Mouse (Mus musculus) left cerebral cortex, adult 9 months (tissue): Measurements from ENCODE around the gene Wbp4.
A peak's percentile ranks its signal among the peaks of the same experiment; 100 is the strongest.
"Not testable (repeated sequence)": the region's sequence is repeated elsewhere in the genome, so short reads cannot be mapped to it uniquely, and the experiment has no call there.

Experiments used
- DNase-seq, 2 experiments: peaks; one replicate each; pipeline ENCODE4 v3.0.0; 2022; ENCODE audit warnings: low spot score in 2 of 2

Gene Wbp4

GRCm38 (mm10) chr14:79481339-79482151, at the start of gene Wbp4:
TSS of gene Wbp4 (minus strand) at chr14:79481520.
- peak; percentile 90 to 97 for DNase-seq

GRCm38 (mm10) chr14:79530761-79531160, 49.4 kb upstream of the Wbp4 start:
- DNase-seq = no peak

GRCm38 (mm10) chr14:79529581-79530554, 48.5 kb upstream of the Wbp4 start:
- DNase-seq = no peak

- no peak for DNase-seq
Observed at GRCm38 (mm10) chr14:79527704-79528103, 46.4 kb upstream of the Wbp4 start.

- DNase-seq = not testable (repeated sequence)
Observed at GRCm38 (mm10) chr14:79526106-79526505, 44.8 kb upstream of the Wbp4 start.

GRCm38 (mm10) chr14:79522387-79522786, 41.1 kb upstream of the Wbp4 start:
- DNase-seq = no peak

- no peak for DNase-seq
Observed at GRCm38 (mm10) chr14:79521471-79522117, 40.3 kb upstream of the Wbp4 start.

- DNase-seq = no peak
Observed at GRCm38 (mm10) chr14:79521056-79521455, 39.7 kb upstream of the Wbp4 start.

- no peak for DNase-seq
Observed at GRCm38 (mm10) chr14:79520612-79521011, 39.3 kb upstream of the Wbp4 start.

GRCm38 (mm10) chr14:79519663-79519975, 38.3 kb upstream of the Wbp4 start:
- DNase-seq = no peak

GRCm38 (mm10) chr14:79518761-79519662, 37.7 kb upstream of the Wbp4 start:
- no peak for DNase-seq

GRCm38 (mm10) chr14:79518123-79518522, 36.8 kb upstream of the Wbp4 start:
- no peak for DNase-seq

- DNase-seq = no peak
Observed at GRCm38 (mm10) chr14:79517185-79517740, 35.9 kb upstream of the Wbp4 start.

- no peak for DNase-seq
Observed at GRCm38 (mm10) chr14:79516751-79517150, 35.4 kb upstream of the Wbp4 start.

GRCm38 (mm10) chr14:79516243-79516610, 34.9 kb upstream of the Wbp4 start:
- no peak for DNase-seq

GRCm38 (mm10) chr14:79515511-79516242, 34.4 kb upstream of the Wbp4 start:
- peak in 1 of 2 experiments; percentile 12 for DNase-seq

- no peak for DNase-seq
Observed at GRCm38 (mm10) chr14:79515100-79515499, 33.8 kb upstream of the Wbp4 start.

GRCm38 (mm10) chr14:79513951-79514350, 32.6 kb upstream of the Wbp4 start:
- DNase-seq = no peak

- DNase-seq = no peak
Observed at GRCm38 (mm10) chr14:79511521-79511920, 30.2 kb upstream of the Wbp4 start.

GRCm38 (mm10) chr14:79508662-79509305, 27.5 kb upstream of the Wbp4 start:
- DNase-seq = no peak
